Mouse (Mus musculus): Measurements from ENCODE around the gene Usp32. TPM values are rescaled to one million over a fixed set of nuclear protein-coding genes. Genes with fewer than 3 reads are reported as not detected.

The Usp32 gene
- total and polyA plus RNA-seq, 3 experiments = 4.0 to 24.5 (median 22.6) TPM

DNA sequence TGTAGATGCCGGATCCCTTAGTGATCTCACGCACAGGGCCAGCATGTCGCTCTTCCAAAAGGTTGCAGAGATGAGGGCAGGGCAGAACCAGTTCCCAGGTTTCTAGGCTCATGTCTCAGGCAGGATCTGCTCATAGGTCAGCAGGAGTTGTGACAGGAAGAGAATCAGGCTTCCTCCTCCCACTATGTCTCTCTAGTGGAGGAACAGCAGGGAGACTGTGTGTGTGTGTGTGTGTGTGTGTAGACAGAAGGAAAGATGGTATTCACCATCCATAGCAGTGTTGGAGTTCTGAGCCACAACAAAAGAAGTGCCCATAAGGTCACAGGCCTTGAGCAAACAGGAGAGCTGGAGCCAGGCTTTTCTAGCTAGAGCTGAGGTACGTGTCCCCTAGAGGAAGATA lies 173.3 kb downstream of the Usp32 start:
- 47% methylated on average over 4 of the region's 4 CpGs for WGBS

DNA sequence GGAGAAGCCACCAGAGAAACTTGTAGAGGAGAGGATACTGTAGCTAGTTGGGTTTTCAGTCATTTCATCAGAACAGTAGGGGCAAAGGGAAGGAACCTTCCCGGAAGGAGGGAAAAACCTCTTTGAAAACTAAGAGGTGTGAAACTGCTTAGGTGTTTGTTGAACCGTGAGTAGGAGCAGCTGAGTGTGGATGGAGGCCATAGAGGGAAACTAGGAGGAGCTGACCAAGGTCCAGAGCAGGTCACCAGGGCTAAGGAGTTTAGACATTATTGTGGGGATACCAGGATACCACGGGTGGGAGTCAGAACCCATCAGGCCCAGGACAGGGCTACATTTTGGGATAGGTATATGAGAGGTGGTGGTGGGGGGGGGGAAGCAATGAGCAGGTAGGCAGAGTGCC lies 176.4 kb downstream of the Usp32 start:
- no peak for DNase-seq
- Histone ChIP-seq H3K27ac (no peak overlapping the region), H3K27me3 (ENCODE audit: control insufficient read depth, insufficient read depth, low read length) (no peaks in the 10 kb centered on the region), H3K9ac (ENCODE audit: low read depth, low read length) (no peak overlapping the region), H3K79me2 (replicated peaks; ENCODE audit: control insufficient read depth, insufficient read depth, low read length) (no peaks in the 10 kb centered on the region), H3K4me1 (ENCODE audit: control insufficient read depth, insufficient read depth, low read length) (peaks cover 18% of the 10 kb centered on the region), H3K4me3 (no peak overlapping the region), H3K36me3 (ENCODE audit: control insufficient read depth, insufficient read depth, low read length) (no peaks in the 10 kb centered on the region)
- no peak for TF ChIP-seq POLR2A (IDR thresholded peaks at IDR 0.05; ENCODE audit: insufficient read depth, low read depth, low read length)
- 86% methylated on average over 3 of the region's 3 CpGs for WGBS
- intact Hi-C loops (cut with DNase I) = no loop called here

More for the DNA sequence above, 173.3 kb downstream of the Usp32 start:
- Histone ChIP-seq H3K36me3 (ENCODE audit: control insufficient read depth, insufficient read depth, low read length) (no peaks in the 10 kb centered on the region), H3K27ac (0 out of 2 replicates have a peak overlapping the region, but pooled peaks have one; percentile 33), H3K79me2 (replicated peaks; ENCODE audit: control insufficient read depth, insufficient read depth, low read length) (no peaks in the 10 kb centered on the region), H3K27me3 (ENCODE audit: control insufficient read depth, insufficient read depth, low read length) (no peaks in the 10 kb centered on the region), H3K4me1 (ENCODE audit: control insufficient read depth, insufficient read depth, low read length) (peaks cover 19% of the 10 kb centered on the region), H3K4me3 (no peak overlapping the region), H3K9ac (ENCODE audit: low read depth, low read length) (no peak overlapping the region)
- no peak for DNase-seq
- no peak for TF ChIP-seq EP300 (IDR thresholded peaks at IDR 0.05; ENCODE audit: insufficient read depth, low read depth, low read length)
- no peak for TF ChIP-seq POLR2A (IDR thresholded peaks at IDR 0.05; ENCODE audit: insufficient read depth, low read depth, low read length)
- no peak for TF ChIP-seq CTCF (IDR thresholded peaks at IDR 0.05)
- intact Hi-C loops (cut with DNase I) = no loop called here

DNA sequence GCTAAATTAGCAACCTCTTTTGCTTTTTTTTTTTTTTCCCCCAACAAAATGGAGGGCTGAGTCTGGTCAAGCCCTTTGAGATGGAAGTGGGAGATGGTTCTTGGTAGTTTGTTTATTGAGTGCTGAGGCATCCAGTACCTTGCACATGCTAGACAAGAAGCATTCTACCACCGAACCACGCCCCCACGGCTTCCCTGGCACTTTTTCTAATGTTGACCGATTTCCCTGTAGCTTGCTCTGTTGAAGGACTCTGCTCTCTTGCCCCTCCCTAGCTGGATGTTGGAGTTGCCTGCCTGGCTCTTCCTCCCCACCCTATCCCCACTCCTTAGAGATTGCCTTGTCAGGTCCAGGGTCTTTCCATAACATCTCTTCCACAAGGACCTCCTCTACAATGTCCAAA lies 177.4 kb downstream of the Usp32 start:
- Histone ChIP-seq H3K79me2 (replicated peaks; ENCODE audit: control insufficient read depth, insufficient read depth, low read length) (no peaks in the 10 kb centered on the region), H3K36me3 (ENCODE audit: control insufficient read depth, insufficient read depth, low read length) (no peaks in the 10 kb centered on the region), H3K4me1 (ENCODE audit: control insufficient read depth, insufficient read depth, low read length) (peaks cover 11% of the 10 kb centered on the region), H3K9ac (ENCODE audit: low read depth, low read length) (no peak overlapping the region), H3K27ac (no peak overlapping the region), H3K4me3 (no peak overlapping the region), H3K27me3 (ENCODE audit: control insufficient read depth, insufficient read depth, low read length) (no peaks in the 10 kb centered on the region)
- no peak for DNase-seq
- intact Hi-C loops (cut with DNase I) = no loop called here
- no peak for TF ChIP-seq EP300 (IDR thresholded peaks at IDR 0.05; ENCODE audit: insufficient read depth, low read depth, low read length)
- WGBS = 76% methylated on average over 4 of the region's 4 CpGs

DNA sequence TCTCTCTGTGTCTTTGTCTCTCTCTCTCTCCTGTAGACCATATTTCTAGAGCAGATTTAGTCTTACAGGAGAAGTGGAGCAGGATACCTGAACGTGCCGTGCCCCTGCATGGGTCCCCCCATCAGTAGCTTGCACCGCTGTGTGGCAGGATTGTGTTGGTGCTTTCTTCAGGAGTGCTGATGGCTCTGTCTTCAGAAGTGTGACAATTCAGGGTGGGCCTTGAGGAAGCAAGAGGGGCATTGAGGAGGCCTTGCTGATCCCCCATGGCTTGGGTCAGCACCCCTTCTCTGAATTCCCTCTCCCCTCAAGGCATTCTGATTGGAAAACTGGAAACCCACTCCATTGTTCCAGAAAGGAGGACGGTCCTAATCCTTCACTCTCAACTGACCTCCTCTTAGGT lies 178.4 kb downstream of the Usp32 start:
- Histone ChIP-seq H3K27me3 (ENCODE audit: control insufficient read depth, insufficient read depth, low read length) (no peaks in the 10 kb centered on the region), H3K9ac (ENCODE audit: low read depth, low read length) (no peak overlapping the region), H3K27ac (no peak overlapping the region), H3K4me1 (ENCODE audit: control insufficient read depth, insufficient read depth, low read length) (peaks cover 8% of the 10 kb centered on the region), H3K4me3 (no peak overlapping the region), H3K36me3 (ENCODE audit: control insufficient read depth, insufficient read depth, low read length) (no peaks in the 10 kb centered on the region), H3K79me2 (replicated peaks; ENCODE audit: control insufficient read depth, insufficient read depth, low read length) (no peaks in the 10 kb centered on the region)
- TF ChIP-seq POLR2A (IDR thresholded peaks at IDR 0.05; ENCODE audit: insufficient read depth, low read depth, low read length) (no peak), EP300 (IDR thresholded peaks at IDR 0.05; ENCODE audit: insufficient read depth, low read depth, low read length) (no peak), CTCF (IDR thresholded peaks at IDR 0.05) (no peak)
- 87% methylated on average over 4 of the region's 4 CpGs for WGBS
- DNase-seq = no peak
- intact Hi-C loops (cut with DNase I) = loop anchor here (2.0 kb wide), 1 partner anchor 13 kb away; no protein-coding TSS in a partner anchor

DNA sequence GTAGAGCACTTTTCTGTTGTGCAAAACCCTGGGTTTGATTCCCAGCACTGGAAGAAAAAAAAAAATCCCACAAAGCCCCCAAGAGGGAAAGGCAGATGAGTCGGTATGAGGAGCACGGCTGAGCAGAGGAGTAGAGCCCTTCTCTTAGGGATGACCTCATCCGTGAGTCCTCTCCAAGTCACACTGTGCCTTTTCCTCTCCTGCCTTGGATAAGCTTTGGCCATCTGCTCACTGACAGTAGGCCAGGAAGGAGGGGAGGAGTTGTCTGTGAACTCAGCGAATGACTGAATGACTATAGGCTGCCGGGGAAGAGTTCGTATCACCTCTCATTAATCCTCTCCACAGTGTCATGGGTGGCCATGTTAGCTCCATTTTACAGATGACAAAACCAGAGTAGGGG lies 179.2 kb downstream of the Usp32 start:
- DNase-seq = no peak
- no peaks in the 10 kb centered on the region for H3K27me3 ChIP-seq (ENCODE audit: control insufficient read depth, insufficient read depth, low read length)
- intact Hi-C loops (cut with DNase I) = loop anchor here (1.0 to 2.0 kb wide), 2 partner anchors 9 to 14 kb away; no protein-coding TSS in a partner anchor
- H3K36me3 ChIP-seq (ENCODE audit: control insufficient read depth, insufficient read depth, low read length) = no peaks in the 10 kb centered on the region
- WGBS = 36% methylated on average over 6 of the region's 6 CpGs
- H3K4me1 ChIP-seq (ENCODE audit: control insufficient read depth, insufficient read depth, low read length) = peaks cover 6% of the 10 kb centered on the region
- no peak overlapping the region for H3K9ac ChIP-seq (ENCODE audit: low read depth, low read length)
- no peak for TF ChIP-seq POLR2A (IDR thresholded peaks at IDR 0.05; ENCODE audit: insufficient read depth, low read depth, low read length)
- TF ChIP-seq EP300 (IDR thresholded peaks at IDR 0.05; ENCODE audit: insufficient read depth, low read depth, low read length) = no peak
- no peak for TF ChIP-seq CTCF (IDR thresholded peaks at IDR 0.05)
- no peak overlapping the region for H3K4me3 ChIP-seq
- H3K27ac ChIP-seq = no peak overlapping the region; the same call in none of the 2 replicates
- no peaks in the 10 kb centered on the region for H3K79me2 ChIP-seq (replicated peaks; ENCODE audit: control insufficient read depth, insufficient read depth, low read length)

DNA sequence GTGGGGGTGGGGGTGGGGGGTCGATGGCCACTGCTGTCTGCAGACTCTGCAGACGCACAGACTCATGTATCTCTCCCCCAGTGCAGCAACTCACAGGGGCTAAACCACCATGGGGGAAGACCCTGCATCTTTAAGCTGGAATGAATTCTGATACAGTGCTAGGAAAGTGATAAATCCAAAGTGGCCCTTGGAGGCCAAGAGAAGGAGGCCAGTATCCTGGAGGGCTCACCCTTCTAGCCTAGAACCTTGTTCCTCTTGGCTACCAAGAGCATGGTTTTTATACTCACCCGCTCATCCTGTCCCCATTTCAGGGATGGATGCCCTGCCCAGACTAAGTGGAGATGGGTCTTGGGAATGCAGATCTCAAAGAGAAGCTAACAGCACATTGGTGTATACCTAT lies 179.7 kb downstream of the Usp32 start:
- no peaks in the 10 kb centered on the region for H3K79me2 ChIP-seq (replicated peaks; ENCODE audit: control insufficient read depth, insufficient read depth, low read length)
- peak overlapping the region; percentile 30; the same call in 1 of the 2 replicates for H3K4me3 ChIP-seq
- no peaks in the 10 kb centered on the region for H3K36me3 ChIP-seq (ENCODE audit: control insufficient read depth, insufficient read depth, low read length)
- intact Hi-C loops (cut with DNase I) = loop anchor here (1.0 to 2.0 kb wide), 2 partner anchors 9 to 15 kb away; no protein-coding TSS in a partner anchor
- peaks cover 6% of the 10 kb centered on the region for H3K4me1 ChIP-seq (ENCODE audit: control insufficient read depth, insufficient read depth, low read length)
- WGBS = 37% methylated on average over 3 of the region's 3 CpGs
- no peak for TF ChIP-seq EP300 (IDR thresholded peaks at IDR 0.05; ENCODE audit: insufficient read depth, low read depth, low read length)
- no peak for TF ChIP-seq CTCF (IDR thresholded peaks at IDR 0.05)
- no peak for TF ChIP-seq POLR2A (IDR thresholded peaks at IDR 0.05; ENCODE audit: insufficient read depth, low read depth, low read length)
- no peaks in the 10 kb centered on the region for H3K27me3 ChIP-seq (ENCODE audit: control insufficient read depth, insufficient read depth, low read length)
- no peak for DNase-seq
- no peak overlapping the region for H3K9ac ChIP-seq (ENCODE audit: low read depth, low read length)
- H3K27ac ChIP-seq = peak overlapping the region; percentile 75

Measured in heart, adult 2 months (tissue).